Mouse (Mus musculus): ENCODE results near the gene Crip1.

- TF ChIP-seq CTCF (IDR thresholded peaks at IDR 0.05) (no peak), EP300 (IDR thresholded peaks at IDR 0.05) (no peak)
Observed at GRCm38 (mm10) chr12:113152272-113152661, 6.2 kb downstream of the Crip1 start.

Data from lung, postnatal 0 days (tissue).